Mouse (Mus musculus) limb, embryonic 10.5 days (tissue): ENCODE measurements around the gene Cenpj. TPM values are rescaled to one million over a fixed set of nuclear protein-coding genes. Genes with fewer than 3 reads are reported as not detected.

Experiments used
- DNase-seq: peaks from one replicate; pipeline ENCODE4 v3.0.0-alpha.2; 2017; ENCODE audit warnings: low spot score
- H3K27ac ChIP-seq: fragments of 300-500 bp; sonication (generic); 2 replicates; pipeline ENCODE4 v1.5.1; 2016; ENCODE audit warnings: mild to moderate bottlenecking
- H3K27me3 ChIP-seq: fragments of 300-500 bp; sonication (generic); 2 replicates; pipeline ENCODE4 v1.6.1; 2016; ENCODE audit warnings: low read depth, mild to moderate bottlenecking; ENCODE audit not compliant: poor library complexity, severe bottlenecking
- H3K36me3 ChIP-seq: fragments of 300-500 bp; sonication (generic); 2 replicates; pipeline ENCODE4 v1.6.1; 2016; ENCODE audit warnings: mild to moderate bottlenecking, moderate library complexity
- H3K4me1 ChIP-seq: fragments of 300-500 bp; sonication (generic); 2 replicates; pipeline ENCODE4 v1.6.1; 2016
- H3K4me3 ChIP-seq: fragments of 300-500 bp; sonication (generic); 2 replicates; pipeline ENCODE4 v1.5.1; 2016; ENCODE audit warnings: mild to moderate bottlenecking, moderate library complexity
- H3K9me3 ChIP-seq: fragments of 300-500 bp; sonication (generic); replicated peaks from 2 replicates; pipeline ENCODE4 v1.6.1; 2016; ENCODE audit warnings: mild to moderate bottlenecking
- WGBS: fragments of 180-500 bp; shearing (Covaris S2); methylation state at CpG from one replicate; pipeline ENCODE4 v1.1.7; 2016; 5-methylcytosine and 5-hydroxymethylcytosine counted together
- polyA plus RNA-seq: library from polyadenylated mRNA; unstranded; fragments of >200 nt; fragmentation: Nextera tagmentation; extraction: Ambion mirVana; gene quantifications from 2 replicates; pipeline ENCODE4 v1.2.1, GENCODE M21; 2016

Gene Cenpj
- polyA plus RNA-seq, 1 experiment from 2014 or later, result 21.2 TPM

DNA sequence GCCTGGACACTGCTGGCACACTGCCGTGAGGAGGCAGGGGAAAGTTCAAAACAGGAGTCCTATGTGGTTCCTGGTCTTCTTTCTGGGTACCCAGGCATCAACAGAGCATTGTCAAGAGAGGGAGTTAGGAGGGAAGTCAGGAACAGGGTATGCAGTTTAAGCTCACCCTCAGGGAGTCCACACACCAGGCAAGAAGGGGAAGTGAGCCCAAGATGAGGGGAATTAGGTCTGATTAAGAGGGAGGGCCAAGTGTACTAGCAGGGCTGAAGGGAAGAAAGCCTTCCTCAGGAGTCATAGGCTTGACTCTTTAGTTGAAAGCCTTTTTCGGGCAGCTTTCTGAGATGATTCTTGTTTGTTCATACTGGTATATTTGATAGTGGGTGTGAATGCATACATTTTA is 60.5 kb downstream of the Cenpj start:
- WGBS, result 89% methylated on average over 2 of the region's 2 CpGs
- Histone ChIP-seq H3K36me3 (no peaks in the 10 kb centered on the region), H3K9me3 (no peaks in the 10 kb centered on the region), H3K4me1 (no peaks in the 10 kb centered on the region), H3K27ac (no peak overlapping the region), H3K27me3 (no peaks in the 10 kb centered on the region), H3K4me3 (no peak overlapping the region)
- DNase-seq, result no peak

DNA sequence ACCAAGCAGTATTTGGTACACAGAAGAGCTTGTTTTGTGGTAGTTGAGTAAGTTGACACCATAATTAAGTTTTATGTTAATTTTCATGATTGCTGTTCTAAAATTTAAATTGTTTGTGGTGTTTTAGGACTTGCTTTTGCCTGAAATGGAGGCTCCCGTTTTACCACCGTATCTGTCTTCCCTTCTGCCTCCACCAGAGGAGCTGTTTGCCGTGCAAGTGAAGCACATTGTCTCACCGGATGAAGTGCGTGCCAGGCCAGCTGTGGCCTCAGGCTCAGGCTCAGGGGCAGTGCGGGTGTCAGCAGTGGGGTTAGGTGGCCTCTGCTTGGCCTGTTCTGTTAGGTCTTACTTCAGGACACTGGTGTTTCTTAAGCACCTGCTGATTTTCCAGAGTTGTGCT is 63.1 kb downstream of the Cenpj start:
- peak; percentile 60 for DNase-seq
- Histone ChIP-seq H3K4me1 (no peaks in the 10 kb centered on the region), H3K4me3 (no peak overlapping the region), H3K27ac (no peak overlapping the region), H3K36me3 (no peaks in the 10 kb centered on the region), H3K27me3 (no peaks in the 10 kb centered on the region), H3K9me3 (no peaks in the 10 kb centered on the region)
- 31% methylated on average over 6 of the region's 6 CpGs for WGBS

DNA sequence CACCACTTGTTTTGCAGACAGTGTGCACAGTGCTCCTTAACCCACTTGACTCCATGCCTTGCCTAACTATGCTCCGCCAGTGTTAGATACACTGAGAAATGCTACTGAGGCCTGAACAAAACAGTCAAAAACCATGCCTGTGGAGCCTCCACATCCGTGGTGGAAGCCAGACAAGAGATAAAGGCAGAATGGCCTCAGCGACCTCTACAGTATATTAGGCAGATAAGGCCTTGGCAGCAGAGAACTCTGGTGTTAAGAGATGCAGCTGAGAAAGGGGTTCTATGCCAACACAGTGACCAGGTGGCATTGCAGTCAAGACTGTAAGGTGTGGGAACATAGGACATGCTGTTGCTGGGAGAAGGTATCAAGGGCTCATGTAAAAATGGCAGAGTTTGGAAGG is 68.5 kb downstream of the Cenpj start:
- no peak overlapping the region for H3K27ac ChIP-seq
- no peak overlapping the region for H3K4me3 ChIP-seq
- H3K36me3 ChIP-seq, result no peaks in the 10 kb centered on the region
- no peaks in the 10 kb centered on the region for H3K27me3 ChIP-seq
- WGBS, result 72% methylated on average over 3 of the region's 3 CpGs
- DNase-seq, result no peak
- H3K9me3 ChIP-seq, result no peaks in the 10 kb centered on the region
- H3K4me1 ChIP-seq, result no peaks in the 10 kb centered on the region

DNA sequence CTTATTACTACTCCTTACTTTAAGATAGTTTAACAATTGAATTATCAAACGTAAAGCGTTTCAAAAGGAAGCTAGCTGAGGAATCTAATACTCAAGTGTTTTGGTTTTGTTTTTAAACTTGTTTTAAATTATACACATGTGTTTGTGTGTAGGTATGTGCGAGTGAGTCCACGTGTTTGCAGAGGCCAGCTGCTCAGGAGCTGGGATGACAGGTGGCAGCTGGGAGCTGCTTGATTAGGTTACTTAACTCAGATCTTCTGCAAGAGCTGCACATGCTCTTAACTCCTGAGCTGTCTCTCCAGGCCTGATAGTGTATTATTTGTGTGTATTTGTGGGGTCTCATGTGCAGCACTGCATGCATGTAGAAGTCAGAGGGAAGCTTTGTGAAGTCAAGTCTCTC is 72.8 kb downstream of the Cenpj start:
- Histone ChIP-seq H3K27ac (no peak overlapping the region), H3K36me3 (no peaks in the 10 kb centered on the region), H3K4me1 (no peaks in the 10 kb centered on the region), H3K9me3 (no peaks in the 10 kb centered on the region), H3K27me3 (no peaks in the 10 kb centered on the region), H3K4me3 (no peak overlapping the region)
- no peak for DNase-seq
- WGBS, result 82% methylated on average over 4 of the region's 4 CpGs

DNA sequence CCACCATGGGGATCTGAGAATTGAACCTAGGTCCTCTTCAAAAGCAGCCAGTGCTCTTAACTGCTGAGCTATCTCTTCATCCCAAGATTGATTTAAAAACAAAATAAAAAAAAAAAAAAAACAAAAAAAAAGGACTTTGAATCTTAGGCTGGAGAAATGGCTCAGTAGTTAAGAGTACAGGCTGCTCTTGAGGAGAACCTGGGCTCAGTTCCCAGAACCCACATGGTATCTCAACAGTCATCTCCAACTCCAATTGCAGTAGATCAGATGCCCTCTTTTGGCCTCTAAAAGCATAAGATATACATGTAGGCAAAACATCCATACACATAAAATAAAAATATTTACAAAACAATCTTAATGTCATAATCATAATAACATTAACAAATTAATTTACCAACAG is 85.4 kb downstream of the Cenpj start:
- no peaks in the 10 kb centered on the region for H3K36me3 ChIP-seq
- DNase-seq, result no peak
- H3K4me3 ChIP-seq, result no peak overlapping the region
- no peak overlapping the region for H3K27ac ChIP-seq
- H3K27me3 ChIP-seq, result no peaks in the 10 kb centered on the region
- H3K4me1 ChIP-seq, result no peaks in the 10 kb centered on the region
- H3K9me3 ChIP-seq, result no peaks in the 10 kb centered on the region

Other genes starting within 250 kb of the Cenpj start
- not detected in 2 replicates for gene Atp12a, start 210.4 kb downstream of the Cenpj start, polyA plus RNA-seq
- gene Rnf17, start 172.8 kb downstream of the Cenpj start, polyA plus RNA-seq, result 2.1 and 2.6 TPM in 2 replicates
- gene Parp4, start 194 bp upstream of the Cenpj start, polyA plus RNA-seq, result 1.2 and 1.5 TPM in 2 replicates
- gene Mphosph8, start 92.8 kb upstream of the Cenpj start, polyA plus RNA-seq, result 29.3 and 41.7 TPM in 2 replicates
- gene Pspc1, start 202.9 kb upstream of the Cenpj start, polyA plus RNA-seq, result 37.0 and 42.6 TPM in 2 replicates
- 22.0 and 27.9 TPM in 2 replicates for gene Zmym5, start 236.3 kb upstream of the Cenpj start, polyA plus RNA-seq